ENCODE assay signal across 22 mouse cellular contexts in the genomic region with DNA sequence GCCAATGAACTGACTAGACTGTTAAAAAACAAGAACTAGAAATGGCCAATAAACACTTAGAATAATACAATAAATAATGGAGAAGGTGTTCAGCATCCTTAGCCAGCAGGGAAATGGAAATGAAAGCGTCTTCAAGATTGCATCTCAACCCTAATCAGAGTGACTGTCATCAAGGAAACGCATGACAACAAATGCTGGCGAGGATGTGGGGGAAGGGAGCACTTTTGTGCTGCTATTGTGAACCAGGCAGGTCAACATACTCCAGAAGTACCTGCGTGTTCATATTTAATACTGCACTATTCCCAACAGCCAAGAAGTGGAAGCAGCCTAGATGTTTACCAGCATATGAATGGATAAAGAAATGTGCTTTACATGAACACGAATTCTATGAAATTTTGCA. TPM values are rescaled to one million over a fixed set of nuclear protein-coding genes. Genes with fewer than 3 reads are reported as not detected.
"Had no signal": no experiment of that assay in that cellular context is flagged by ENCODE, and none has a peak within 500 bp of the region (broad histone marks: within the 10 kb centered on the region; RNA-seq: fewer than 3 reads in every experiment).

No protein-coding gene starts in this region.

- H3K9ac ChIP-seq: limb, embryonic 15.5 days; liver, embryonic 12.5 days; lung, embryonic 15.5 days; neural tube, embryonic 13.5 days had no signal

- DNase-seq: kidney, adult 8-10 months; kidney, postnatal 36 days; layer of hippocampus, adult 9-11 months; layer of hippocampus, postnatal 36 days; lung, postnatal 4 days; midbrain, embryonic 14.5 days; right cerebral cortex, adult 18-20 months; right cerebral cortex, postnatal 25 days had no signal

- H3K27me3 ChIP-seq: limb, embryonic 15.5 days; lung, embryonic 15.5 days had no signal

- H3K27ac ChIP-seq: kidney, postnatal 0 days; limb, embryonic 15.5 days; liver, embryonic 12.5 days; lung, embryonic 15.5 days; midbrain, embryonic 10.5 days; neural tube, embryonic 13.5 days had no signal

- H3K4me3 ChIP-seq: limb, embryonic 15.5 days; liver, embryonic 12.5 days; lung, embryonic 15.5 days; midbrain, embryonic 10.5 days; myocyte; neural tube, embryonic 13.5 days had no signal

- ATAC-seq: intestine, embryonic 16.5 days; liver, embryonic 12.5 days had no signal

- H3K36me3 ChIP-seq: limb, embryonic 15.5 days; liver, embryonic 12.5 days; lung, embryonic 15.5 days; midbrain, embryonic 10.5 days; neural tube, embryonic 13.5 days had no signal

RNA-seq across cellular contexts. Expression of a gene that starts 53.1 kb away (rescaled TPM):
- total RNA-seq: layer of hippocampus, adult 18-20 months; layer of hippocampus, postnatal 36 days; left cerebral cortex, adult 8-10 months; left cerebral cortex, postnatal 25 days; megakaryocyte, adult 5-6 weeks had no signal
- polyA plus RNA-seq: liver, embryonic 12.5 days; liver, embryonic 16.5 days; myocyte; small intestine, adult 2 months had no signal
